Mouse (Mus musculus): ENCODE measurements around the gene Serpina3g.

The Serpina3g gene

DNA sequence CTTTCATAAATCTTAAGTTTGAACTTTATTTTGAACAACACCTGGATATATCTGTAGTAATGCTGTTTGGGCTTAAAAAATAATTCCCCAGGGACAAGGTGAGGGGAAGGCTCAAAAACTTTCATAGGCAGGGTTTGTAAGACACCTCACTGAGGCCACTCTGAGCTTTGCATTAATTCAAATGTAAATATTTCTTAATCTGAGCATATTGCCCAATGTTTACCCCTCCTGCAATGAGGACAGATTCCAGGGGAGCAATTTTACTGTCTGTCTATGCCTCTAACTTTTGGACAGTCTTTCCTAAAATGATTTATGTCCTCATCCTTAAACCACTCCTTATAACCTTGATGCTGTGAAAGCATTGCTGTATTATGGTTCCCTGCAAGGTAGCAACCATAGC lies 52.3 kb downstream of the Serpina3g start:
- DNase-seq: no peak

DNA sequence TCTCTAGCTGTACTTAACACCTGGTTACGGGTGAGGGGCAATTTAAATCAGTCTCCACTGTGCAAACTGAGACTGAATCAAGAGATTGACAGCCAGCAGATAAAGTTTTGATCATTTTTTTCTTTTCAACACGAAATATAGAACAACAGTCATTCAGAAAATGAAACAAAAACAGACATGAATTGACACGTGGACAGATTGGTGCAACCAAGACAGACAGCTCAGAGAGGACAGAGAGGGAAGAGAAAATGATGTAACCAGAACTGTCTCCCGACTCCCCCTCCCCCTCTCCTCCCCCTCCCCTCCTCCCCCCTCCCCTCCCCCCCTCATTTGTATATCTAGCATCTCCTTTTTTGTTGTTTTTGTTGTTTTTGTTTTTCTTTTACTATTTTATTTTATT lies 53.8 kb downstream of the Serpina3g start:
- DNase-seq: no peak
